Mouse (Mus musculus) E14TG2a.4 (cell line): Measurements from ENCODE around the gene Alox8.

Experiments used
- CTCF ChIP-seq: conservative IDR thresholded peaks from 2 replicates; pipeline ENCODE4 v1.5.1; 2014; ENCODE audit warnings: low read length
- NANOG ChIP-seq: IDR thresholded peaks from 2 replicates; pipeline ENCODE4 v1.6.1; 2014; ENCODE audit warnings: borderline replicate concordance, low read length, mixed read lengths

DNA sequence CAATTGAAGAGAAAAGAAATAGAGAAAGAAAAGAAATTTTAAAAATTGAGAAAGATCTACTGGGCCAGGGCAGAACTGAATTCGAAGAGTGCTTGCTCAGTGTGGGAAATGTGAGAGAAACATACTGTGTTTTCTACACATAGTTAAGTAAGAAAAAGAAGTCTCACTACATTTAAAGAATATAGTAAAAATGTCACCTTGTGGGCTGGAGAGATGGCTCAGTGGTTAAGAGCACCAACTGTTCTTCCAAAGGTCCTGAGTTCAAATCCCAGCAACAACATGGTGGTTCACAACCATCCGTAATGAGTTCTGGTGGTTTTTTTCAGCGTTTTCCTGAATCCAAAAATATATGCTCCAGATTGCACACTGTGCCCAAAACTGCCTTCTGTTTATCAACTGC is 19.1 kb downstream of the Alox8 start:
- TF ChIP-seq CTCF (no peak), NANOG (no peak)
